Mouse (Mus musculus) heart, adult 2 months (tissue): ENCODE measurements at regions not wholly inside any gene's neighbourhood (a gene's known extent, or its start where the extent isn't known, plus 50 kb on each side); places are given as distances from the start of the nearest gene placed in this dataset.

Experiments
- DNase-seq, 2 experiments: peaks; one replicate each; pipeline ENCODE4 v3.0.0; 2021
- H3K27ac ChIP-seq: fragments of 200-600 bp; 2 replicates; pipeline ENCODE4 v1.8.1; 2022
- H3K27me3 ChIP-seq: fragments of 200-500 bp; 2 replicates; pipeline ENCODE4 v1.6.1; 2012; ENCODE audit warnings: mild to moderate bottlenecking, low read length, inconsistent platforms, mixed read lengths; ENCODE audit not compliant: control insufficient read depth, insufficient read depth
- H3K36me3 ChIP-seq: fragments of 200-500 bp; 2 replicates; pipeline ENCODE4 v1.6.1; 2012; ENCODE audit warnings: low read length, inconsistent platforms; ENCODE audit not compliant: control insufficient read depth, insufficient read depth
- H3K4me1 ChIP-seq: fragments of 200-500 bp; 2 replicates; pipeline ENCODE4 v1.6.1; 2011; ENCODE audit warnings: low read length; ENCODE audit not compliant: control insufficient read depth, insufficient read depth
- H3K4me3 ChIP-seq: fragments of 200-600 bp; 2 replicates; pipeline ENCODE4 v1.8.1; 2022
- H3K79me2 ChIP-seq: fragments of 200-500 bp; replicated peaks from 2 replicates; pipeline ENCODE4 v1.6.1; 2012; ENCODE audit warnings: mild to moderate bottlenecking, inconsistent platforms, low read length, moderate library complexity, mixed read lengths; ENCODE audit not compliant: control insufficient read depth, insufficient read depth
- H3K9ac ChIP-seq: fragments of 200-500 bp; 2 replicates; pipeline ENCODE4 v1.6.1; 2012; ENCODE audit warnings: low read depth, mild to moderate bottlenecking, control low read depth, inconsistent platforms, low read length, mixed read lengths
- CTCF ChIP-seq: fragments of 200-600 bp; IDR thresholded peaks from 2 replicates; pipeline ENCODE4 v1.8.1; 2022; ENCODE audit warnings: antibody characterized with exemption, mild to moderate bottlenecking, moderate library complexity
- EP300 ChIP-seq: fragments of 200-500 bp; IDR thresholded peaks from 2 replicates; pipeline ENCODE4 v1.6.1; 2011; ENCODE audit warnings: low read depth, low read length, control low read depth; ENCODE audit not compliant: insufficient read depth
- POLR2A ChIP-seq: fragments of 200-500 bp; IDR thresholded peaks from 2 replicates; pipeline ENCODE4 v1.6.1; 2011; ENCODE audit warnings: mild to moderate bottlenecking, low read depth, low read length, control low read depth; ENCODE audit not compliant: insufficient read depth
- WGBS: fragments of 180-500 bp; shearing (Covaris S2); methylation state at CpG from one replicate; pipeline ENCODE4 v1.1.7; 2018; 5-methylcytosine and 5-hydroxymethylcytosine counted together
- intact Hi-C: fragments of 180-260 bp; cut with DNase I; formaldehyde crosslinking; loops from one replicate; pipeline ENCODE4 v1.15.1; 2025

DNA sequence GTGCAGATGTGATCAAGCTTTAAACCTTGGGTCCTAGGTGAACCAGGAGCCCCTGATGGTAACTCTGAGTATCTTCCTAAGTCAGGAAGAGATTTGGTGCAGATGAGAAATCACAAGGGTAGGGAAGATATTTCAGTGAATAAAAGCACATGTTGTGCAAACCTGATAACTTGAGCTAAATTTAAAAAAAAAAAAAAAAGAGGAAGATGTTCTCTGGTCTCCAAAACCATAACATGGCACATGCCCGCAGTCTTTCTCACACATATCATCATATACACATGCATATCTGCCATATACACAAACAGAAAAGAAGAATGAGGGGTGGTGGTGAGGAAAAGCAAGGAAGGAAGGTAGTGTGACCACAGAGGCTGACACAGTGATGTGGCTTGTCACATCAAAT lies 530.3 kb upstream of the Lrrc6 start:
- DNase-seq = no peak
- Histone ChIP-seq H3K27ac (no peak overlapping the region), H3K4me3 (no peak overlapping the region), H3K4me1 (no peaks in the 10 kb centered on the region), H3K79me2 (no peaks in the 10 kb centered on the region), H3K36me3 (no peaks in the 10 kb centered on the region), H3K27me3 (no peaks in the 10 kb centered on the region), H3K9ac (no peak overlapping the region)
- 79% methylated on average over 1 of the region's 1 CpGs for WGBS
- TF ChIP-seq POLR2A (no peak), EP300 (no peak), CTCF (no peak)
- intact Hi-C loops = no loop called here

GRCm38 (mm10) chr15:67028161-67028560 lies 527.5 kb upstream of the Lrrc6 start:
- intact Hi-C loops = no loop called here
- Histone ChIP-seq H3K36me3 (no peaks in the 10 kb centered on the region), H3K4me1 (no peaks in the 10 kb centered on the region), H3K4me3 (no peak overlapping the region), H3K27me3 (no peaks in the 10 kb centered on the region), H3K27ac (no peak overlapping the region), H3K79me2 (no peaks in the 10 kb centered on the region), H3K9ac (no peak overlapping the region)
- WGBS = 87% methylated on average over 1 of the region's 1 CpGs
- no peak for TF ChIP-seq CTCF
- TF ChIP-seq EP300 = no peak
- no peak for TF ChIP-seq POLR2A
- DNase-seq = no peak

DNA sequence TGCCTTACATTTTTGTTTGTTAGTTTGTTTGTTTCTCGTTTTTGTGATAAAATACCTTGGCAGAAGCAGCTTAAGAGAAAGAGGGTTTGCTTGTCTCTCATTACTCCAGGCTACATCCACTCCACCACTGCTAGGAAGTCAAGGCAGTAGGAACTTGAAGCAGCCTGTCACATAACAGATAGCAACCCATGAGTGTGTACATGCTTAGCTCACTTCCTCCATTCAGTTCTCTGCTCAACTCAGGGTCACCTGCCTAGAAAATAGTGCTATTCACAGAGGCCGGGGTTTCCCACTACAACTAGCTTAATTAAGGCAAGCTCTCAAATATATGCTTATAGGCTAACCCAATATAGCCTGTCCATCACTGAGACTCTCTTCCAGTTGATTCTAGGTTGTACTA lies 527.0 kb upstream of the Lrrc6 start:
- TF ChIP-seq EP300 (no peak), POLR2A (no peak), CTCF (no peak)
- intact Hi-C loops = no loop called here

GRCm38 (mm10) chr15:67025746-67026145 lies 525.0 kb upstream of the Lrrc6 start:
- intact Hi-C loops = no loop called here

More for the DNA sequence above, 527.0 kb upstream of the Lrrc6 start:
- no peak overlapping the region for H3K4me3 ChIP-seq
- H3K9ac ChIP-seq = no peak overlapping the region
- DNase-seq = no peak
- no peaks in the 10 kb centered on the region for H3K36me3 ChIP-seq
- no peaks in the 10 kb centered on the region for H3K27me3 ChIP-seq
- H3K79me2 ChIP-seq = no peaks in the 10 kb centered on the region
- H3K27ac ChIP-seq = no peak overlapping the region
- WGBS = 80% methylated on average over 2 of the region's 2 CpGs
- no peaks in the 10 kb centered on the region for H3K4me1 ChIP-seq

DNA sequence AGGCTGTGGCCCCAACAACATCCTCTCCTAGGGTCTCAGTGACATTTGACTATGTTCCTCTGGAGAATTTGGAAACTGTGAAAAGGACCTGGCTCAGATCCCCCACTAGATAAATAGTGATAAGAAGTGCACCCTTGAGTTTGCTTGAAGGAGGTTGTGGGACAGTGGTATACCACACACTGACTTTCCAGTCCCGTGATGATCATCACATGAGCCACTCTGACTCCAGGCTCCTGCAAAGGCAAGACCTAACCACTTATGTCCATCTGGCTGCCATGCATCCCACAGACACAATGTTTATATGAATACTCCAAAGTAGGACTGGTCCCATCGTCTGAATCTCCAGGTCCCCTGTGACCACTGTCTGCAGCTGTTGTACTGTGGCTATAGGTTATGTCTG lies 523.7 kb upstream of the Lrrc6 start:
- DNase-seq = peak in 1 of 2 experiments; percentile 2
- intact Hi-C loops = no loop called here
- no peaks in the 10 kb centered on the region for H3K36me3 ChIP-seq
- H3K79me2 ChIP-seq = no peaks in the 10 kb centered on the region
- no peak overlapping the region for H3K27ac ChIP-seq
- no peaks in the 10 kb centered on the region for H3K27me3 ChIP-seq
- H3K4me3 ChIP-seq = no peak overlapping the region
- no peaks in the 10 kb centered on the region; the same call in 1 of the 2 replicates for H3K4me1 ChIP-seq
- 72% methylated on average over 2 of the region's 2 CpGs for WGBS
- no peak overlapping the region for H3K9ac ChIP-seq
- TF ChIP-seq CTCF (no peak), EP300 (no peak), POLR2A (no peak)

More at GRCm38 (mm10) chr15:67025746-67026145, 525.0 kb upstream of the Lrrc6 start:
- no peak for DNase-seq
- no peak overlapping the region for H3K9ac ChIP-seq
- no peak overlapping the region for H3K4me3 ChIP-seq
- H3K79me2 ChIP-seq = no peaks in the 10 kb centered on the region
- WGBS = 91% methylated on average over 4 of the region's 4 CpGs
- no peaks in the 10 kb centered on the region for H3K27me3 ChIP-seq
- no peak for TF ChIP-seq EP300
- TF ChIP-seq CTCF = no peak
- no peak for TF ChIP-seq POLR2A
- H3K4me1 ChIP-seq = no peaks in the 10 kb centered on the region
- no peak overlapping the region for H3K27ac ChIP-seq
- H3K36me3 ChIP-seq = no peaks in the 10 kb centered on the region

DNA sequence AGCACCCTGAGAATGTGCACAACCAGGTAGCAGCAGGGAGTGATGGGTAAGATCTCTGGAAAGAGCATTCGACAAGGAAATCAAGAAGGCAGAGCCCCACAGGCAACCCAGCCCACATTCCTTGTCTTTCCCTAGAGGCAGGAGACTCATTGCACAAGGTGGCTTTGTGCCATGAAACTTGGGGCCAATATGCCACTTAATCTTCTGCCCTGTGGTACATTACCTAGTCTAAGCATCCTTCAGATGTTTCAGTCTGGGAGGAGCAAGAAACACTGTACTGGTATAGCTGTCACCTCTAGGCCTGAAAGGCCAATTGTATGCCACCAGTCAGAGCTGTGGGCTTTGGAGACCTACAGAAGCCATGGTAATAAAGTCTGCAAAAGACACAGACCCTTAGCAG lies 522.4 kb upstream of the Lrrc6 start:
- no peak overlapping the region for H3K27ac ChIP-seq
- H3K9ac ChIP-seq = no peak overlapping the region
- H3K4me3 ChIP-seq = no peak overlapping the region
- H3K79me2 ChIP-seq = no peaks in the 10 kb centered on the region
- intact Hi-C loops = no loop called here
- H3K36me3 ChIP-seq = no peaks in the 10 kb centered on the region
- TF ChIP-seq EP300 (no peak), CTCF (no peak), POLR2A (no peak)
- DNase-seq = no peak
- no peaks in the 10 kb centered on the region for H3K27me3 ChIP-seq
- WGBS = 70% methylated on average over 1 of the region's 1 CpGs
- peaks cover 2% of the 10 kb centered on the region; the same call in 1 of the 2 replicates for H3K4me1 ChIP-seq

DNA sequence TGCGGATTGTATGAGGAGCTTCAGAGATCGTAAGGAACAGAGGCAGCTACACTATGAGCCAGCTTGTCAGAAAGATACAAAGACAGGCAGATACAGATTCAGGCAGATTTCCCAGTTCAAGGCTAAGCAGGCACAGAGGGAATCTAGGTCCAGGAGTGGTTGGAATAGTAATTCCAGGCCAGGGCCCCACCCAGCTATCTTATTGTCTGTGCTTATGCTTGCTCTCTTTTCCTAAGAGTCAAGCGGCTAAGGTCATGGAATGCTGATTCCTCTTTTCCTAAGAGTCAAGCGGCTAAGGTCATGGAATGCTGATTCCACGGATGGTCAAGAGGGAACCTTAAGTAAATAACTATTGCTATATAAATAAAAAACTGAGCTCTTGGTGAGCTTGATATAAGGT lies 520.7 kb upstream of the Lrrc6 start:
- Histone ChIP-seq H3K9ac (no peak overlapping the region), H3K79me2 (no peaks in the 10 kb centered on the region), H3K4me1 (peaks cover 2% of the 10 kb centered on the region; the same call in 1 of the 2 replicates), H3K27ac (no peak overlapping the region), H3K36me3 (no peaks in the 10 kb centered on the region), H3K27me3 (no peaks in the 10 kb centered on the region), H3K4me3 (no peak overlapping the region)
- no peak for DNase-seq
- intact Hi-C loops = no loop called here
- WGBS = 72% methylated on average over 5 of the region's 5 CpGs
- TF ChIP-seq CTCF (no peak), POLR2A (no peak), EP300 (no peak)
